Mouse (Mus musculus) kidney, embryonic 15.5 days (tissue): ENCODE measurements at regions not wholly inside any gene's neighbourhood (a gene's known extent, or its start where the extent isn't known, plus 50 kb on each side); places are given as distances from the start of the nearest gene placed in this dataset.

ENCODE experiments used
- ATAC-seq: fragments of 200-750 bp; cut with Nextera tagmentation; replicated peaks from 2 replicates; pipeline ENCODE4 v1.8.0; 2017; ENCODE audit warnings: moderate TSS enrichment; ENCODE audit not compliant: low FRiP score
- H3K27ac ChIP-seq: fragments of 300-500 bp; sonication (generic); 2 replicates; pipeline ENCODE4 v1.5.1; 2015; ENCODE audit warnings: mild to moderate bottlenecking, inconsistent platforms
- H3K27me3 ChIP-seq: fragments of 300-500 bp; sonication (generic); 2 replicates; pipeline ENCODE4 v1.6.1; 2015; ENCODE audit warnings: inconsistent platforms
- H3K36me3 ChIP-seq: fragments of 300-500 bp; sonication (generic); 2 replicates; pipeline ENCODE4 v1.6.1; 2015; ENCODE audit warnings: inconsistent platforms
- H3K4me1 ChIP-seq: fragments of 300-500 bp; sonication (generic); 2 replicates; pipeline ENCODE4 v1.6.1; 2015; ENCODE audit warnings: inconsistent platforms
- H3K4me2 ChIP-seq: fragments of 300-500 bp; sonication (generic); 2 replicates; pipeline ENCODE4 v1.6.1; 2015; ENCODE audit warnings: moderate library complexity, mild to moderate bottlenecking, inconsistent platforms
- H3K4me3 ChIP-seq: fragments of 300-500 bp; sonication (generic); replicated peaks from 2 replicates; pipeline ENCODE4 v1.5.1; 2015; ENCODE audit warnings: mild to moderate bottlenecking, inconsistent platforms
- H3K9ac ChIP-seq: fragments of 300-500 bp; sonication (generic); 2 replicates; pipeline ENCODE4 v1.6.1; 2015; ENCODE audit warnings: mild to moderate bottlenecking, inconsistent platforms
- H3K9me3 ChIP-seq: fragments of 300-500 bp; sonication (generic); replicated peaks from 2 replicates; pipeline ENCODE4 v1.6.1; 2016; ENCODE audit warnings: inconsistent platforms
- WGBS: fragments of 180-500 bp; shearing (Covaris S2); methylation state at CpG from one replicate; pipeline ENCODE4 v1.1.7; 2015; ENCODE audit warnings: mixed read lengths; 5-methylcytosine and 5-hydroxymethylcytosine counted together

GRCm38 (mm10) chr11:44260376-44261111 is 139.3 kb upstream of the Il12b start:
- H3K4me3 ChIP-seq = no peak overlapping the region
- H3K4me1 ChIP-seq = no peaks in the 10 kb centered on the region
- 84% methylated on average over 10 of the region's 10 CpGs for WGBS
- no peak overlapping the region for H3K27ac ChIP-seq
- no peaks in the 10 kb centered on the region for H3K9me3 ChIP-seq
- H3K4me2 ChIP-seq = no peak overlapping the region
- ATAC-seq = peak; percentile 70
- no peak overlapping the region for H3K9ac ChIP-seq
- H3K27me3 ChIP-seq = no peaks in the 10 kb centered on the region
- H3K36me3 ChIP-seq = no peaks in the 10 kb centered on the region

DNA sequence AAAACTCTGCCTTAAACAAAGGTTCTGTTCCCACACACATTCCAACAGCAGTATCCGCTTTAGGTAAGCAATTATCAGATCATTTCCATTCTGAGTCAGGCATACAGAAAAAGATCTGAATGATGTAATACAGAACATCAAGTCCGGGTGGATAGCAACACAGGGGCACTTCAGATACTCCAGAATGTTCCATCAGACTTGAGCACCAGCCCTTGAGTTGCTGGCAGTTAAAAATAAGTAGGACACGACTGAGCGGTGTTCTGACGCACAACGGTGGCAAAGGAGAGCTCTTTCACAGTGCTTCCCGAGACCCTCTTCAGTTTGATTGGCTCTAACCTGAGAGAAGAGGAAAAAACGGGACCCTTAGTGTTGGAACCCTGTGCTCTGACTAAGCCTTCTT is 138.2 kb upstream of the Il12b start:
- H3K4me1 ChIP-seq = no peaks in the 10 kb centered on the region
- no peaks in the 10 kb centered on the region for H3K27me3 ChIP-seq
- no peak for ATAC-seq
- 81% methylated on average over 8 of the region's 8 CpGs for WGBS
- no peaks in the 10 kb centered on the region for H3K36me3 ChIP-seq
- no peak overlapping the region for H3K27ac ChIP-seq
- no peak overlapping the region for H3K4me2 ChIP-seq
- H3K9ac ChIP-seq = no peak overlapping the region
- H3K9me3 ChIP-seq = no peaks in the 10 kb centered on the region
- H3K4me3 ChIP-seq = no peak overlapping the region

DNA sequence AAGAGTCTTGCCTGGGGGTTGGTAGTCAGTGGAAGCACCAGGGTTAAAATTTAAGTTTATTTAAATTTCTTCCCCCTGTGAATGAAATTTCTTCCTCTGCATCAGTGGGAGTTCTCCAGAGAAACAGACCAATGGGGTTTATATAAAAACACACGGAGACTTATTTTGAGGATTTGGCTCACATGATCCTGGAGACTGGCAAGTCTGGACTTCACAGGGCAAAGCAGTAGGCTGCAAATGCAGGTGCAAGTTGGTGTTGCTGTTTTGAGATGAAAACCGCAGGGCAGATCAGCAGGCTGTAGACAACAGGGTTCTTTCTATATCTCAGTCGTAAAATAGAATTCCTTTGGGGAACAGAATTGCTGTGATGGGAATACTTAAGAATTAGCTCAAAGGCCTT is 137.3 kb upstream of the Il12b start:
- WGBS = 81% methylated on average over 3 of the region's 3 CpGs
- Histone ChIP-seq H3K9me3 (no peaks in the 10 kb centered on the region), H3K36me3 (no peaks in the 10 kb centered on the region), H3K4me3 (no peak overlapping the region), H3K4me2 (no peak overlapping the region), H3K4me1 (no peaks in the 10 kb centered on the region), H3K27me3 (no peaks in the 10 kb centered on the region), H3K27ac (no peak overlapping the region), H3K9ac (no peak overlapping the region)
- no peak for ATAC-seq

DNA sequence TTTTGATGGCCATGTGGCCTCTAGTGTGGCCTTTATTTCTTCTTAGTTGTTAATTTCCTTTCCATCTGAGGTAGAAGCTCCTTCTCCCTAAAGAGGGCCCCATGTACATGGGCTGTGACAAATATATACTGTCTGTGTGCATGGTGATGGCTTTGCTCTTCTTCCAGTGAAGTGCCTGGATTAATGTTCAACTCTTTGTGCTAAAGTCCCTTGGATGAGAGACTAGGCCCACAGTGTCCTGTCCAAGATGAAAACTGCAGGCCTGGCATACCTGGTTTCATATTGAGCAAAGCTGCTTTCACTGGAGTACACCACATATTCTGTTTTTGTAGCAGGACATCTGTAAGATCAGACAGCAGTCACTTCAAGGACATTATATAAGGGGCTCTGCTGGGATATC is 127.6 kb upstream of the Il12b start:
- no peaks in the 10 kb centered on the region for H3K4me1 ChIP-seq
- H3K4me2 ChIP-seq = no peak overlapping the region
- H3K27ac ChIP-seq = no peak overlapping the region
- peak; percentile 49; the same call in 1 of the 2 replicates for ATAC-seq
- H3K4me3 ChIP-seq = no peak overlapping the region
- H3K36me3 ChIP-seq = no peaks in the 10 kb centered on the region
- H3K9me3 ChIP-seq = no peaks in the 10 kb centered on the region
- H3K9ac ChIP-seq = no peak overlapping the region
- no peaks in the 10 kb centered on the region for H3K27me3 ChIP-seq

DNA sequence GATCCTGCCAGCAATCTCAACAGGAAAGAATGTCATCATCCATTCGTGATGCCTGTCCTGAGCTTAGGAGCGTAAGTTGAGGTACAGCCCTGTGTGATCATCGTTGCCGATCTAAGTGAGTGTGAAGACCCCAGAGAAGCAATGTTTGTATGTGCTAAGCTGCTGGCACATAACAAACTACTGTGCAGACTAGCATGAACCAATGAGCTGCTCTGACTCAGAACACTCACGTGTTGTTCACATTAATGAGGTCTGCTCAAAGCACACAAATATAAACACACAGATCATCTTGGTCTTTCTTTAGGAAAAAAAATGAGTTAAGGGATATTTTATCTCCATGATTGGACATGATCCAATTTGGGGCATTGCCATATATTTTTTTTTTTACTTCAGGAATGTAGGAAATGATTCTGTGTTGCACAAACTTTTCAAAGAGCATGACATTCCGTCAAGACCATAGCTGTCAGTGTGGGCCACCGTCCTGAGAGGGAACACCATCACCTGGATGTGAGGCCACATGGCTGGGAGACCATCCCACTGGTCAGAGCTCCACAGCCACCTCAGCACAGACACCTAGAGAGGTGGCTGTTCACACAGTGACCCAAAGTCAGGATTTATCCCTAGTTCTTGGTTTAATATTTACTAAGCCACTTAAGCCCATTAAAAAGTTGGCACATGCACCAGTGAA is 121.2 kb upstream of the Il12b start:
- no peaks in the 10 kb centered on the region for H3K9me3 ChIP-seq
- H3K27me3 ChIP-seq = no peaks in the 10 kb centered on the region
- no peaks in the 10 kb centered on the region for H3K36me3 ChIP-seq
- no peak for ATAC-seq
- H3K27ac ChIP-seq = no peak overlapping the region
- no peak overlapping the region for H3K4me2 ChIP-seq
- H3K4me3 ChIP-seq = no peak overlapping the region
- WGBS = 71% methylated on average over 7 of the region's 7 CpGs
- H3K9ac ChIP-seq = no peak overlapping the region
- no peaks in the 10 kb centered on the region for H3K4me1 ChIP-seq

DNA sequence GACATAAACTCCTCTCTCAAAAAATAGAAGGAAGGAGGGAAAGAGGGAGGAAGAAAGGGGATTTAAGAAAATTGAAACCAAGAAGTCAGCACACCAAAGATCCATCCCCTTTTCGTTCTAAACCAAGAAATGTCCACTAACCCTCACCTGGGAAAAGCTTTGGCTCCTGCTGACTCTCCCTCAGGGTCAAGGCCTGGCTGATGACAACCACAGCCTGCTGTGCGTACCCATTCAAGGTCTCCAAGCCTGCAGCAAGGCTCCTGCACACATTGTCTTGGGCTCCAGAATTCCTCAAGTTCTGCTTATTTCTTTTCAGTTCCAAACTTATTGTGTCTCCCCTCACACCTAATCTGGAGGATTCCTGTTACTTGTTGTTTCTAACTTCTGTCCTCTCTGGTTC is 113.9 kb upstream of the Il12b start:
- H3K9me3 ChIP-seq = no peaks in the 10 kb centered on the region
- H3K27me3 ChIP-seq = no peaks in the 10 kb centered on the region
- H3K4me3 ChIP-seq = no peak overlapping the region
- no peak overlapping the region for H3K9ac ChIP-seq
- H3K36me3 ChIP-seq = no peaks in the 10 kb centered on the region
- H3K4me2 ChIP-seq = no peak overlapping the region
- no peaks in the 10 kb centered on the region for H3K4me1 ChIP-seq
- H3K27ac ChIP-seq = no peak overlapping the region
- 90% methylated on average over 2 of the region's 2 CpGs for WGBS
- no peak for ATAC-seq

DNA sequence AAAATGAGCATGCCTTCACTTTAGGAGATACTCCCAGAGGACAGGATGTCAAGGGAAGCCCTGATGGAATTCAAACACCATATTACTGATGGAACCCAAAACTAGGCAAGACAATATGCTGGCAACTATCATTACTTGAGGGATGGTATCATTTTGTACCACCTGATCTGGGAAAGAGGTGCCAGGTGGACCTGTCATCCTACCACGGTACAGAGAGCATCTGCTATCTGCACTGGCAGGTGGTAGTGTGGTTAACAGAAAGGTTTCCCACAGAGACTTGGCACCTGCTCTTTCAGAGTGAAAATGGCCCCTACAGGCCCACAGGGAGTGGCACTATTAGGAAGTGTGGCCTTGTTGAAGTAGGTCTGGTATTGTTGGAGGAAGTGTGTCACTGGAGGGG is 111.0 kb upstream of the Il12b start:
- Histone ChIP-seq H3K4me3 (no peak overlapping the region), H3K9ac (no peak overlapping the region), H3K4me1 (no peaks in the 10 kb centered on the region), H3K27me3 (no peaks in the 10 kb centered on the region), H3K36me3 (no peaks in the 10 kb centered on the region), H3K27ac (no peak overlapping the region), H3K4me2 (no peak overlapping the region), H3K9me3 (no peaks in the 10 kb centered on the region)
- no peak for ATAC-seq
- 86% methylated on average over 1 of the region's 1 CpGs for WGBS

GRCm38 (mm10) chr11:44303786-44304185 is 96.1 kb upstream of the Il12b start:
- Histone ChIP-seq H3K4me3 (no peak overlapping the region), H3K27me3 (no peaks in the 10 kb centered on the region), H3K4me1 (no peaks in the 10 kb centered on the region), H3K36me3 (no peaks in the 10 kb centered on the region), H3K9ac (no peak overlapping the region), H3K9me3 (no peaks in the 10 kb centered on the region), H3K27ac (no peak overlapping the region), H3K4me2 (no peak overlapping the region)
- ATAC-seq = no peak
- 81% methylated on average over 8 of the region's 8 CpGs for WGBS

DNA sequence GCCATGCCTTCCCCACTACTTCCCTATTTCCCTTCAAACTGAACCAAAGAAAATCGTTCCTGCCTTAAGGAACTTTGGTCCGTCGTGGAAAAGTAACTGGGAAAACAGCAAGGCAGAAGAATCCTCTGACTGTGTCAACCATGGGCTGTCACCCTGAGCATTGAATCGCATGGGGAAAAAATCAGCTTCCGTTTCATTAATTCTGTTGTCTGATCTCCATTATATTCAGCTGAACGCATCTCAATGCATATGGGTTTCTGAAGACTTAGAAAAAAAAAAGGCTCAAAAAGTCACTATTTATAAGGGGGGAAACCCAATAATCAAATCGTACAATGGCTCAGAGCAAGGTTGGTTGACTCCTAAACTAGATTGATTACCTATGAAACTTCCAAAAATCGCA is 83.8 kb upstream of the Il12b start:
- Histone ChIP-seq H3K27ac (no peak overlapping the region), H3K4me3 (no peak overlapping the region), H3K9ac (no peak overlapping the region), H3K4me2 (no peak overlapping the region), H3K9me3 (no peaks in the 10 kb centered on the region), H3K36me3 (no peaks in the 10 kb centered on the region), H3K4me1 (no peaks in the 10 kb centered on the region), H3K27me3 (no peaks in the 10 kb centered on the region)
- ATAC-seq = no peak
- 89% methylated on average over 8 of the region's 8 CpGs for WGBS

DNA sequence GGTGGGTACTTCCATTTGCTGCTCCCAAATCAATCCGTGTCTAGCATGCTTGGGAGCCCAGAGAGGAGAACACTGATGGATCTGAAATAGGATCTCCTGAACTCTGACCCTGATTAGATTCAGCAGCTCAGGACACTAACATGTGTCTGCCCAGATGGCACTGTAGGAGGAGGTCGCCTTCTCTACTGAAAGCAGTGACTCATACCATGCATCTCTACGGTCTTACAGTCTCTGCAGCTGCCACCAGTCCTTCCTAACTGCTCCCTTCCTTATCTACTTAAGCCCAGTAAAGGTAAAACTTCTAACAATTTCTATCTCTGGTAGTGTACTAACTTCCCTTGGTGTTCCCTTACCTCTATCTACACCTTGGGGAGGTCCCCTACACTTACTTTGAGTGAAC is 80.7 kb upstream of the Il12b start:
- 72% methylated on average over 3 of the region's 3 CpGs for WGBS
- H3K36me3 ChIP-seq = no peaks in the 10 kb centered on the region
- H3K4me3 ChIP-seq = no peak overlapping the region
- no peak overlapping the region for H3K9ac ChIP-seq
- no peak overlapping the region for H3K4me2 ChIP-seq
- H3K4me1 ChIP-seq = no peaks in the 10 kb centered on the region
- no peaks in the 10 kb centered on the region for H3K27me3 ChIP-seq
- no peaks in the 10 kb centered on the region for H3K9me3 ChIP-seq
- no peak overlapping the region for H3K27ac ChIP-seq
- no peak for ATAC-seq

DNA sequence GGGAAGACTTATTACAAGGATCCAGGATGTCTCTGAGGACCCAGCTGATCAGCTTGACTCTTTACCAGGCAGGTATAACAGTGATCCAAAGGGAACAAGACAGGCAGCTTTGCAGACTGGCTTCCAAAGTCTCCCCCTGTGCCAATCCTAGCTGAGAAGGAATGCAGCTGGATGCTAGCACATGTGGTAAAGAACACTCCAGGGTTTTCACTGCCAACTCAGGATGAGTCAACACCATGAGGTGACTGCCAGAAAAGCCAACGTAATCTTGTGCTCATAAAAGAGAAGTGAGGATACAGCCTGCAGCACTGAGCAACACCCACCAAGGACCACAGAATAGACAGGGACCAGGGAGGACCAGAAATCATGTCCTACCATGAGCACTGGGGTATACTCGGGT is 76.5 kb upstream of the Il12b start:
- Histone ChIP-seq H3K4me2 (no peak overlapping the region), H3K4me3 (no peak overlapping the region), H3K27me3 (no peaks in the 10 kb centered on the region), H3K27ac (no peak overlapping the region), H3K9ac (no peak overlapping the region), H3K4me1 (no peaks in the 10 kb centered on the region), H3K36me3 (no peaks in the 10 kb centered on the region), H3K9me3 (no peaks in the 10 kb centered on the region)
- ATAC-seq = no peak
- 80% methylated on average over 2 of the region's 2 CpGs for WGBS

- Histone ChIP-seq H3K4me1 (no peaks in the 10 kb centered on the region), H3K9ac (no peak overlapping the region), H3K27ac (no peak overlapping the region), H3K27me3 (0 out of 2 replicates have a peak, but pooled peaks cover 3% of the 10 kb centered on the region), H3K4me2 (no peak overlapping the region), H3K36me3 (no peaks in the 10 kb centered on the region), H3K4me3 (no peak overlapping the region), H3K9me3 (no peaks in the 10 kb centered on the region)
- 94% methylated on average over 4 of the region's 4 CpGs for WGBS
- ATAC-seq = no peak
Measured at GRCm38 (mm10) chr11:44325066-44325465, 74.8 kb upstream of the Il12b start.

DNA sequence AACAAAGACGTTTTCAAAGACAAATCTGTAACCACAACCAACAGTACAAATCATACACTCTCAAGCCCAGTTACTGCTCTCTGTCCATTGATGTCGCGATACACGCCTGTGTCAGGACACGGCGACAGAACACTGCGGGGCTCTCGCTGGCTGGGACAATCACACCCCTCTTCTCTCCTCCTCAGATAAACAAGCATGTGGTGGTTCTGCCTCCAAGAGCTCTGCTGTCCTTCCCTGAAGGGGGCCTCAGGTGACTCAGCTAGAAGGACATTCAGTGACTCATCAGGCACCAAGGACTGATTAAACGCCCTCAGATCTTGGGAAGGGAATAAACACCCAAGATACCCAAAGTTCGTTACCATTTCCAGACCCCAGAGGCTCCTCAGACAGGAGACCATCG is 74.3 kb upstream of the Il12b start:
- Histone ChIP-seq H3K36me3 (no peaks in the 10 kb centered on the region), H3K4me2 (no peak overlapping the region), H3K4me1 (no peaks in the 10 kb centered on the region), H3K4me3 (no peak overlapping the region), H3K9me3 (no peaks in the 10 kb centered on the region), H3K27ac (no peak overlapping the region), H3K9ac (no peak overlapping the region), H3K27me3 (peaks cover 6% of the 10 kb centered on the region; the same call in 1 of the 2 replicates)
- no peak for ATAC-seq
- WGBS = 90% methylated on average over 11 of the region's 11 CpGs
